Mouse (Mus musculus) hindbrain, postnatal 0 days (tissue): ENCODE measurements around the gene Nudt14. TPM values are rescaled to one million over a fixed set of nuclear protein-coding genes. Genes with fewer than 3 reads are reported as not detected.

Experiments used
- ATAC-seq: fragments of 200-750 bp; cut with Nextera tagmentation; 2 replicates; pipeline ENCODE4 v1.8.0; 2017; ENCODE audit warnings: mild to moderate bottlenecking, moderate TSS enrichment, moderate library complexity
- DNase-seq: peaks from one replicate; pipeline ENCODE4 v3.0.0-alpha.2; 2015; ENCODE audit warnings: low spot score
- H3K27ac ChIP-seq: fragments of 300-500 bp; sonication (generic); 2 replicates; pipeline ENCODE4 v1.5.1; 2014; ENCODE audit warnings: mild to moderate bottlenecking
- H3K27me3 ChIP-seq: fragments of 300-500 bp; sonication (generic); 2 replicates; pipeline ENCODE4 v1.6.1; 2014; ENCODE audit warnings: low read length, mixed read lengths; ENCODE audit not compliant: insufficient read depth
- H3K36me3 ChIP-seq: fragments of 300-500 bp; sonication (generic); 2 replicates; pipeline ENCODE4 v1.6.1; 2014; ENCODE audit warnings: low read length, mixed read lengths; ENCODE audit not compliant: insufficient read depth
- H3K4me1 ChIP-seq: fragments of 300-500 bp; sonication (generic); 2 replicates; pipeline ENCODE4 v1.6.1; 2014; ENCODE audit warnings: antibody characterized with exemption, low read length, mixed read lengths; ENCODE audit not compliant: insufficient read depth
- H3K4me2 ChIP-seq: fragments of 300-500 bp; sonication (generic); 2 replicates; pipeline ENCODE4 v1.6.1; 2014; ENCODE audit warnings: low read depth, mild to moderate bottlenecking, low read length, moderate library complexity, mixed read lengths
- H3K4me3 ChIP-seq: fragments of 300-500 bp; sonication (generic); 2 replicates; pipeline ENCODE4 v1.5.1; 2014; ENCODE audit warnings: low read length
- H3K9ac ChIP-seq: fragments of 300-500 bp; sonication (generic); replicated peaks from 2 replicates; pipeline ENCODE4 v1.6.1; 2014; ENCODE audit warnings: mild to moderate bottlenecking, low read length, moderate library complexity, mixed read lengths
- H3K9me3 ChIP-seq: fragments of 300-500 bp; sonication (generic); 2 replicates; pipeline ENCODE4 v1.6.1; 2016; ENCODE audit warnings: low read length, mixed read lengths
- CTCF ChIP-seq: IDR thresholded peaks from 2 replicates; pipeline ENCODE4 v1.5.1; 2016; ENCODE audit warnings: antibody characterized with exemption, control low read depth, low read depth
- WGBS: fragments of 180-500 bp; shearing (Covaris S2); extraction: QIAGEN DNeasy Blood & Tissue Kit; methylation state at CpG from one replicate; pipeline ENCODE4 v1.1.7; 2014; 5-methylcytosine and 5-hydroxymethylcytosine counted together
- polyA plus RNA-seq: library from polyadenylated mRNA; unstranded; fragments of >200 nt; fragmentation: Nextera tagmentation; extraction: Ambion mirVana; gene quantifications from 2 replicates; pipeline ENCODE4 v1.2.1, GENCODE M21; 2015
- total RNA-seq: library from RNA; depleted of rRNA; stranded (reverse); fragments of >200 nt; gene quantifications from 2 replicates; pipeline ENCODE4 v1.2.3, GENCODE M21; 2014

The Nudt14 gene
- total and polyA plus RNA-seq, 2 experiments from 2014 or later: 29.0 to 54.8 TPM

DNA sequence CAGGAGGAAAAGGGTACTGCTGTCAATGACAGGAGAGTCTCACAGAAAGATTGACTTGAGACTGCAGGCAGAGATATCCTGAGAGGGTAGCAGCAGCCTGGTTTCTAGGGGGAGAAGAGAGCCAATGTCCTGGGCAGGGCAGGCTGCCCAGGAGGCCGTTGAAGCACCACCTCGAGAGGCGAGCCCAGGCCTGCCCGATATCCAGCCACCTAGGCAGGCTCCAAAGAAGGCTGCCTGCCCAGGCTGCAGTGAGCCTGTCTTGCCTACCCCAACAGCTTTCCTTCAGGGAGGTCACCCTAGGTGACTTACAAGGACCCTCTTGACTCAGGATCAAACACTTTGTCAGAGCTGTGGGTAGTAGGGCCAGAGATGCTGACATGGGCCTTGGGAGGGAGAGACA, 1.7 kb downstream of the Nudt14 start:
- no peaks in the 10 kb centered on the region for H3K36me3 ChIP-seq
- no peak overlapping the region for H3K4me3 ChIP-seq
- DNase-seq (no peak), ATAC-seq (no peak)
- no peak overlapping the region for H3K9ac ChIP-seq
- no peaks in the 10 kb centered on the region for H3K9me3 ChIP-seq
- H3K4me2 ChIP-seq: no peak overlapping the region
- no peaks in the 10 kb centered on the region for H3K27me3 ChIP-seq
- peaks cover 15% of the 10 kb centered on the region for H3K4me1 ChIP-seq
- WGBS: 60% methylated on average over 4 of the region's 4 CpGs
- TF ChIP-seq CTCF: no peak
- H3K27ac ChIP-seq: no peak overlapping the region

DNA sequence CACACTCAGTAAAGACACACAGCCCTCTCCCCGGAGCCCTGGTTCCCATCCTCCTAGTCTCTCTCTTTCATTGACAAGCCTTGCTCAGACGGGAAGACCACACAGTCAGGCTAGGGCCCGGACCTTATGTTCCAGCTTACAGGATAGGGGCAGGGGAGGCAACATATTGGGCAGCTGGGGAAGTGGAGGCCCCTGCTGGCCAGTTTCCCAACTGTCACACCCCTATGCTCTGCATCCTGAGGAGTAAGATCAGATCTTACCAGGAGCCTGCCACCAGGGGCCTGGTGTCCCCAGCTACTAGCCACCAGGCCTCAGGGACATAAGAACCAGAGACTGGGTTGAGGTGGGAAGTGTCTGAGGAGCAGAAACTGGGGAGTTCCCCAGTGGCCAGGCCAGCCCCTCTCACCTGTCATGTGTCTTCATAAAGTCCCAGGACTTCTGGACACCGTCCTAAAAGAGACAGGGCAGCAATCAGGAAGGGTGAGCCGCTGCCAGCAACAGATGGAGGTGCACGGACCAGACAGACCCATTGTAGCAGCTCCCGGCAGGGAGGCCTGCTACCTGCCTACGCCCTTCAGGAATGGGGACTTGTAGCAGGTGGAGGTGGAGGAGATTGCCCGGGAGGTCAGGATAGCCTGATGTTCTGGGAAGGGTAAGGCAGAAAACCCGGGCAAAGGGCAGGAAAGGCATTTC, 2.9 kb downstream of the Nudt14 start:
- H3K9ac ChIP-seq: no peak overlapping the region
- WGBS: 54% methylated on average over 10 of the region's 10 CpGs
- TF ChIP-seq CTCF: peak; percentile 64
- no peak overlapping the region for H3K4me3 ChIP-seq
- H3K36me3 ChIP-seq: no peaks in the 10 kb centered on the region
- ATAC-seq (no peak), DNase-seq (peak; percentile 57)
- no peak overlapping the region for H3K27ac ChIP-seq
- H3K9me3 ChIP-seq: no peaks in the 10 kb centered on the region
- no peaks in the 10 kb centered on the region for H3K27me3 ChIP-seq
- peaks cover 15% of the 10 kb centered on the region for H3K4me1 ChIP-seq
- H3K4me2 ChIP-seq: no peak overlapping the region

DNA sequence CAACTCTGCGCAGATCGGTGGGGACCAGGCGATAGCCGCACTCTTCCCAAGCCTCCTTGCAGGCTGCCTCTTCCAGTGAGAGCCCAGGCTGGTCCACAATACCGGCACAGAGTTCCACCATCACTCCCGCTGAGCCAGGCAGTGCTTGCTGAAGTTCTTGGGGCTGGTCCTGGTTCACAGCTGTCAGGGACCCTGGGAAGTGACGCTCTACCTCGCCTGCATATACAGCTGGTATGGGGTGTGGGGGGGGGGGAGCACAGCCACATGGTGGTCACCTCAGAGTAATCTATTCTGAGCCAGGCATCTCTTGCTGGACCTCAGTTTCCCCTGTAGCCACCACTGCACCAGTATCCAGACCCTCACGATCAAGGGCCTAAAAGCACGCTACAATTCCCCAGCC, 3.6 kb downstream of the Nudt14 start:
- no peaks in the 10 kb centered on the region for H3K27me3 ChIP-seq
- no peaks in the 10 kb centered on the region for H3K9me3 ChIP-seq
- ATAC-seq (no peak), DNase-seq (no peak)
- no peak overlapping the region for H3K27ac ChIP-seq
- no peaks in the 10 kb centered on the region for H3K36me3 ChIP-seq
- peaks cover 15% of the 10 kb centered on the region for H3K4me1 ChIP-seq
- no peak for TF ChIP-seq CTCF
- WGBS: 76% methylated on average over 10 of the region's 10 CpGs
- no peak overlapping the region for H3K4me2 ChIP-seq
- H3K9ac ChIP-seq: no peak overlapping the region
- H3K4me3 ChIP-seq: no peak overlapping the region

DNA sequence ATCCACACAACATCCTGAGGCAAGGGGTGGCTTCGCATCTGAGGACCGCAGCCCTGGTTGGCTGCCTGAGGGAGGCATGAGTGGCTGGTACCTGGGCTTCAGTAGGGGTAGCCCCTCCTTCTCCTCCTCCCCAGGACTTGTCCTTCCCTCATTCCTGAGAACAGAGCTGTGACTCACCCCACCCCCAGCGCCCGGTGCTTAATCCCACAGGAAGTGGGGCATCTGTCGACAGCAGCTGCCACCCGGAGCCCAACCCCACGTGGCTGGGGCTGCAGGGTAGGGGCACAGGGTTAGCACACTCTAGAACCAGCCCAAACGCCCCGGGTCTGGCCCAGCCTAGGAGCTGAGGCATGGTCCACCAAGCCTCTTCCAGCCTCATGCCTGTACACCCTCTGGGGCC, 4.0 kb downstream of the Nudt14 start:
- ATAC-seq (no peak), DNase-seq (no peak)
- Histone ChIP-seq H3K9me3 (no peaks in the 10 kb centered on the region), H3K36me3 (no peaks in the 10 kb centered on the region), H3K27ac (no peak overlapping the region), H3K9ac (no peak overlapping the region), H3K27me3 (no peaks in the 10 kb centered on the region), H3K4me1 (peaks cover 15% of the 10 kb centered on the region), H3K4me3 (no peak overlapping the region), H3K4me2 (no peak overlapping the region)
- TF ChIP-seq CTCF: no peak
- WGBS: 42% methylated on average over 9 of the region's 9 CpGs

DNA sequence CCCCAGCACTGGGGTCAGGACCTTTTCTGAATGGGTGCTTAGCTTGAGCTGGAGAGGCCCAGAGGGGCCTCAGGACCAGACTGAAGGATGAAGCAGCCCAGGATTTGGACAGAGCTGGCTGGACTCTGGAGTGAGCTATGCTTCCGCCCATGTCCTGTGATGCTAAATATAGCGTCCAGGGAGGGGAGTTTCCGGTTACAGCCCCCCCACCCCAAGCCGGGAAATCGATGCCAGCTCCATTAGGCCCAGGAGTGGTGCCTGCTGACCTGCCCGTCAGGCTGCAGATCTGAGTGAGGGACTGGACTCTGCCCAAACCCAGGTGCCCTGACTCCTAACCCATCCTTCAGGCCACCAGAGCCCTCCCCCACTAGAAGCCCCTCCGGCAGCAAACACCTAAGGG, 9.3 kb downstream of the Nudt14 start:
- H3K4me2 ChIP-seq: no peak overlapping the region
- ATAC-seq (no peak), DNase-seq (no peak)
- no peaks in the 10 kb centered on the region for H3K36me3 ChIP-seq
- no peak overlapping the region for H3K4me3 ChIP-seq
- peaks cover 3% of the 10 kb centered on the region; the same call in 1 of the 2 replicates for H3K4me1 ChIP-seq
- TF ChIP-seq CTCF: no peak
- H3K9ac ChIP-seq: no peak overlapping the region
- WGBS: 63% methylated on average over 7 of the region's 7 CpGs
- H3K27me3 ChIP-seq: no peaks in the 10 kb centered on the region; the same call in 1 of the 2 replicates
- H3K9me3 ChIP-seq: no peaks in the 10 kb centered on the region
- H3K27ac ChIP-seq: no peak overlapping the region

DNA sequence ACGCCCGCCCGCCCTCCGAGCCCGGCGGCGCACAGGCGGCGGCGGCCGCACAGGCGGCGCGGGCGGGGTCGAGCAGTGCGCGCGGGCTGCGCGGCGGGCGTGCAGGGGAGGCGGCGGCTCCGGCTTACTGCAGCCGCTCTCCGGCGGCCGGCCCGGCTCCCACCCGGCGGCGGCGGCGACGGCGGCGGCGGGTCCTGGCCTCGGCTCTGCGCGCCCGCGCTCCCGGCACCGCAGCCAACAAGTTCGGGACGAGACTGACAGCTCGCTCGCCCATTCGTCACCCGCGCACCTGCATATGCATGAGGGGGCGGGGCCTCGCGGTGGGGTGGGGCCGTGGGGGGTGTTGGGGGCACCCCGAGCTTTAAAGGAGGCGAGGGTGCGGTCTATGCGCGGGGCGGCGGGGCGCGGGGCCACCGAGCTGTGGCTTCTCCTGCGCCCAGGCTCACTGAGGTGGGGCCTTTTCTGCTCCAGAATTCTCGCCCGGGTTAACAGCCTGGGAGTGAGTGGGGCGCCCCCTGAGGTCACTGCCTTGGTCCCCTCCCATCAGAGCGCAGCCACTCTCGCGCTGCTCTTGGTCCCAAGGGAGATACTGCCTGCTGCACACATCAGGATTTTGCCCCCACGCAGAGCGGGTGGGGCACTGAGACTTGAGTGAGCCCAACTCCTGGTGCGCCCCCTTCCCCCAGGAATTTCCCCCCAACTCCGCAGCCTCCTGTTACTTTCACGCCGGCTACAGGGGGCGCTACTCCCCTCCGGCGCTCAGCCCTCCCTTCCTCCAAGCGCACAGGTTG, 12.2 kb downstream of the Nudt14 start, which contains the start of gene Jag2:
Gene Jag2 (minus strand): TSS at position 215 of the 791 bp plus-strand sequence.
- Histone ChIP-seq H3K4me2 (peak within 1 kb of the TSS; percentile 72), H3K9me3 (no peaks in the 10 kb centered on the region), H3K9ac (peak within 1 kb of the TSS; percentile 81), H3K27ac (peak within 1 kb of the TSS; percentile 88), H3K4me3 (peak within 1 kb of the TSS; percentile 64), H3K27me3 (no peaks in the 10 kb centered on the region; the same call in 1 of the 2 replicates), H3K4me1 (peaks cover 9% of the 10 kb centered on the region; the same call in 1 of the 2 replicates), H3K36me3 (no peaks in the 10 kb centered on the region)
- under 1% methylated on average over 57 of the region's 85 CpGs for WGBS
- ATAC-seq: peak; percentile 73
- peak; percentile 68 for TF ChIP-seq CTCF
- DNase-seq: peak; percentile 80
